Mouse (Mus musculus) stomach, postnatal 0 days (tissue): ENCODE results near the gene Hspe1.

Source experiments
- CTCF ChIP-seq: IDR thresholded peaks from 2 replicates; pipeline ENCODE4 v1.5.1; 2016; ENCODE audit warnings: antibody characterized with exemption, low read depth, mild to moderate bottlenecking, moderate library complexity
- EP300 ChIP-seq: optimal IDR thresholded peaks from 2 replicates; pipeline ENCODE3; 2016; ENCODE audit warnings: antibody characterized with exemption

GRCm38 (mm10) chr1:55092469-55092868 lies 4.5 kb downstream of the Hspe1 start:
- no peak for TF ChIP-seq CTCF
- no peak for TF ChIP-seq EP300
